Mouse (Mus musculus): ENCODE data around the gene Alox5. TPM values are rescaled to one million over a fixed set of nuclear protein-coding genes. Genes with fewer than 3 reads are reported as not detected.

Alox5 gene
- total RNA-seq, 2 experiments from 2014 or later, result 0.64 to 0.66 TPM

GRCm38 (mm10) chr6:116418487-116418886 is 42.5 kb downstream of the Alox5 start:
- no peak for DNase-seq
- intact Hi-C loops (cut with DNase I), result no loop called here

GRCm38 (mm10) chr6:116417518-116418315 is 43.3 kb downstream of the Alox5 start:
- intact Hi-C loops (cut with DNase I), result no loop called here
- no peak for DNase-seq

- intact Hi-C loops (cut with DNase I), result no loop called here
Measured at GRCm38 (mm10) chr6:116416000-116416552, 44.9 kb downstream of the Alox5 start.

GRCm38 (mm10) chr6:116415126-116415676 is 45.8 kb downstream of the Alox5 start:
- intact Hi-C loops (cut with DNase I), result no loop called here
- no peak for DNase-seq

More at GRCm38 (mm10) chr6:116416000-116416552, 44.9 kb downstream of the Alox5 start:
- DNase-seq, result no peak

- intact Hi-C loops (cut with DNase I), result no loop called here
- no peak for DNase-seq
Measured at GRCm38 (mm10) chr6:116412546-116413325, 48.2 kb downstream of the Alox5 start.

- DNase-seq, result no peak
- intact Hi-C loops (cut with DNase I), result no loop called here
Measured at GRCm38 (mm10) chr6:116411716-116412115, 49.3 kb downstream of the Alox5 start.

- intact Hi-C loops (cut with DNase I), result no loop called here
- DNase-seq, result no peak
Measured at GRCm38 (mm10) chr6:116410436-116410835, 50.5 kb downstream of the Alox5 start.

- intact Hi-C loops (cut with DNase I), result no loop called here
- DNase-seq, result no peak
Measured at GRCm38 (mm10) chr6:116407956-116408657, 52.9 kb downstream of the Alox5 start.

- intact Hi-C loops (cut with DNase I), result no loop called here
- no peak for DNase-seq
Measured at GRCm38 (mm10) chr6:116407216-116407615, 53.8 kb downstream of the Alox5 start.

- DNase-seq, result no peak
- intact Hi-C loops (cut with DNase I), result no loop called here
Measured at GRCm38 (mm10) chr6:116406680-116407079, 54.3 kb downstream of the Alox5 start.

- no peak for DNase-seq
- intact Hi-C loops (cut with DNase I), result no loop called here
Measured at GRCm38 (mm10) chr6:116406152-116406551, 54.8 kb downstream of the Alox5 start.

- intact Hi-C loops (cut with DNase I), result no loop called here
- DNase-seq, result no peak
Measured at GRCm38 (mm10) chr6:116405715-116406114, 55.3 kb downstream of the Alox5 start.

GRCm38 (mm10) chr6:116405243-116405642 is 55.7 kb downstream of the Alox5 start:
- intact Hi-C loops (cut with DNase I), result no loop called here
- DNase-seq, result no peak

- intact Hi-C loops (cut with DNase I), result no loop called here
- DNase-seq, result no peak
Measured at GRCm38 (mm10) chr6:116402426-116402825, 58.6 kb downstream of the Alox5 start.

GRCm38 (mm10) chr6:116401746-116402423 is 59.1 kb downstream of the Alox5 start:
- DNase-seq, result no peak
- intact Hi-C loops (cut with DNase I), result no loop called here

- intact Hi-C loops (cut with DNase I), result no loop called here
- DNase-seq, result no peak
Measured at GRCm38 (mm10) chr6:116398136-116398535, 62.8 kb downstream of the Alox5 start.

- no peak for DNase-seq
- intact Hi-C loops (cut with DNase I), result no loop called here
Measured at GRCm38 (mm10) chr6:116397621-116398020, 63.4 kb downstream of the Alox5 start.

GRCm38 (mm10) chr6:116394916-116395648 is 65.9 kb downstream of the Alox5 start:
- intact Hi-C loops (cut with DNase I), result no loop called here
- no peak for DNase-seq

GRCm38 (mm10) chr6:116389481-116389880 is 71.5 kb downstream of the Alox5 start:
- no peak for DNase-seq
- intact Hi-C loops (cut with DNase I), result no loop called here
